Mouse (Mus musculus): ENCODE data around the gene Dgcr8.
A peak's percentile ranks its signal among the peaks of the same experiment; 100 is the strongest.

GRCm38 (mm10) chr16:18221543-18221898, 67.5 kb downstream of the Dgcr8 start:
- no peak for TF ChIP-seq EP300 (IDR thresholded peaks at IDR 0.05; ENCODE audit: low read depth)
- TF ChIP-seq CTCF (IDR thresholded peaks at IDR 0.05; ENCODE audit: low read depth), result peak; percentile 63
